Mouse (Mus musculus) regulatory T cell (primary cell): ENCODE measurements at regions not wholly inside any gene's neighbourhood (a gene's known extent, or its start where the extent isn't known, plus 50 kb on each side); places are given as distances from the start of the nearest gene placed in this dataset.
"Not testable (repeated sequence)": the region's sequence is repeated elsewhere in the genome, so short reads cannot be mapped to it uniquely, and the experiment has no call there.

Experiments used
- in situ Hi-C: fragments of 300-600 bp; cut with MboI, MseI; formaldehyde crosslinking; loops from one replicate; pipeline ENCODE4 v1.15.1; 2025; ENCODE audit warnings: high pct_unique_total_duplicates

DNA sequence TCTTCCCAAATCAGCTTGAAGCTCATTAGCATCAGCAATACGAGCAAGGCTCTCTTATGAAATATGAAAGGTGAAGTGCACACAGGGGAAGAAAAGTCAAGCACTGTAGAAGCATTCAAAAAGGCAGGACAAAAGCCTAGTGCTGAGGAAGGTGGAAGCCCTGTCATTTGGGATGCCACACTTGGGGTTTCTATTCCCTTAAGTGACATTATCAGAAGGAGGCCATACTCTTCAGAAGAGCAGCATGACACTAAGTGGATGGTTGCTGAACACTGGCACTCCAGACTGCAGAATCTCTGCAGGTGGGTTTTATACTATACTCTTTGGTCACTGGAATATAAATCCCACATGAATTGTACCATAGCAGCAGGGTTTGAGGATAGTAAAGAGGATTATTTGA is 120.4 kb upstream of the Pcsk1 start:
- in situ Hi-C loops = no loop called here

GRCm38 (mm10) chr13:74955876-74956275 is 133.8 kb upstream of the Pcsk1 start:
- in situ Hi-C loops = no loop called here

GRCm38 (mm10) chr13:74913655-74914054 is 105.0 kb upstream of the Cast start:
- in situ Hi-C loops = not testable (repeated sequence)

GRCm38 (mm10) chr13:74903213-74904055 is 94.8 kb upstream of the Cast start:
- in situ Hi-C loops = no loop called here

DNA sequence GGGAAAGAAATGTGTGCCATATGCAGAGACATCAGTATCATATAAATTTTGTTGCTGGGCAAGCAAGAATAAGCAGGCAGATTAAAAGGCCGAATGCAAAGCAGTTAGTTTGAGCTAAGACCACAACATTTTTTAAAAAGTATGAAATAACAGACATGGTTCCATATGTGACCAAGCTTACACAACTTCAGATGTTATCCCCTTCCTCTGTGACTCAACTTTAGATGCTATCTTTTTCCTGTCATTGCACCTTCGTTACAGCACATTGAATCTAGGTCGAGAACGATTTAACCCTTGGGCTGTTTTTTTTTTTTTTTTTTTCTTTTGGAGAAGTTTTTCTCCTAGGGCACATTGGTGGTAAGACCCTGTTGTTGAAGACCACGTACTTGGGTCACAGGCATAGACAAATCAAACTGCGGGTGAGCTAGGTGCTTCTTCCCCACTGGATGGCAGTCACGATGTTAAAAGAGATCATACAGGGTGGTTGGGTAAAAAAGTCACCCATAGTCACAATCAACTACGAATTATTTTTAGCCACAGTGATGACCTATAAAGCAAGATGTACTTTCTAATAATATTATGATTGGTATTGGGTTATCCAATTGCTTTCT is 81.4 kb upstream of the Cast start:
- in situ Hi-C loops = no loop called here

- in situ Hi-C loops = no loop called here
These were observed 59.1 kb upstream of the Cast start for GRCm38 (mm10) chr13:74867720-74868119.

GRCm38 (mm10) chr13:74864000-74864399 is 55.4 kb upstream of the Cast start:
- in situ Hi-C loops = loop anchor here (5.0 kb wide), 1 partner anchor 227 kb away; the partner anchor contains the start of gene Erap1

DNA sequence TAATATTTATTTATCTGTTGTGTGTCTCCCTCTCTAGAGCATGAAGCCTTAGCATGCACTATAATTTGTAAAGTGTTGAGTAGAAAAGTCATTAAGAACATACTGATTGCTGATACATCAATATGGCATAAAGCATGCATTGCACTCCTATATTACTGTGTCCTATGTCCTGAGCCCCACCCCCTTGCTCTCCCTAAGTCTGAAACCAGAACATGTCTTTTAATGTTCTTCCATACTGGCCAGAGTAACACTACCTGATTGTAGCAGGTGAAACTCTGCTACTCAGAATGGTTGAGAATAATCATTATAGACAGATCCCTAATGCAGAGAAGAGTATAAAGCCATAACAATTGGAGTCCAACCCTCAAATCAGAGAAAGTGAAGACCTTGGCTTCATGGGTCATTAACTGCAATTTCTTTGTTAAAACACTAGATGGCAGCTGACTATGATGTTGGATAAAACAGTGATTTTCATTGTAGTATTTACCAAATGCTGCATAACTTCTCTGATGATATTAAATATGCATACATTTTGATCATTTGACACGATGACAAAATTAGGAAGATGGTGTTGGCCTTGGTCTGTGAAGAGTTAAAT is 52.9 kb upstream of the Cast start:
- in situ Hi-C loops = loop anchor here (5.0 kb wide), 1 partner anchor 224 kb away; the partner anchor contains the start of gene Erap1
